Mouse (Mus musculus) limb, embryonic 10.5 days (tissue): ENCODE data around the gene Tlcd1. TPM values are rescaled to one million over a fixed set of nuclear protein-coding genes. Genes with fewer than 3 reads are reported as not detected.

Source experiments
- DNase-seq: peaks from one replicate; pipeline ENCODE4 v3.0.0-alpha.2; 2017; ENCODE audit warnings: low spot score
- H3K27ac ChIP-seq: fragments of 300-500 bp; sonication (generic); 2 replicates; pipeline ENCODE4 v1.5.1; 2016; ENCODE audit warnings: mild to moderate bottlenecking
- H3K27me3 ChIP-seq: fragments of 300-500 bp; sonication (generic); 2 replicates; pipeline ENCODE4 v1.6.1; 2016; ENCODE audit warnings: low read depth, mild to moderate bottlenecking; ENCODE audit not compliant: poor library complexity, severe bottlenecking
- H3K36me3 ChIP-seq: fragments of 300-500 bp; sonication (generic); 2 replicates; pipeline ENCODE4 v1.6.1; 2016; ENCODE audit warnings: mild to moderate bottlenecking, moderate library complexity
- H3K4me1 ChIP-seq: fragments of 300-500 bp; sonication (generic); 2 replicates; pipeline ENCODE4 v1.6.1; 2016
- H3K4me3 ChIP-seq: fragments of 300-500 bp; sonication (generic); 2 replicates; pipeline ENCODE4 v1.5.1; 2016; ENCODE audit warnings: mild to moderate bottlenecking, moderate library complexity
- H3K9me3 ChIP-seq: fragments of 300-500 bp; sonication (generic); replicated peaks from 2 replicates; pipeline ENCODE4 v1.6.1; 2016; ENCODE audit warnings: mild to moderate bottlenecking
- WGBS: fragments of 180-500 bp; shearing (Covaris S2); methylation state at CpG from one replicate; pipeline ENCODE4 v1.1.7; 2016; 5-methylcytosine and 5-hydroxymethylcytosine counted together
- polyA plus RNA-seq: library from polyadenylated mRNA; unstranded; fragments of >200 nt; fragmentation: Nextera tagmentation; extraction: Ambion mirVana; gene quantifications from 2 replicates; pipeline ENCODE4 v1.2.1, GENCODE M21; 2016

Gene Tlcd1
- polyA plus RNA-seq, 1 experiment from 2014 or later: 10.0 TPM

DNA sequence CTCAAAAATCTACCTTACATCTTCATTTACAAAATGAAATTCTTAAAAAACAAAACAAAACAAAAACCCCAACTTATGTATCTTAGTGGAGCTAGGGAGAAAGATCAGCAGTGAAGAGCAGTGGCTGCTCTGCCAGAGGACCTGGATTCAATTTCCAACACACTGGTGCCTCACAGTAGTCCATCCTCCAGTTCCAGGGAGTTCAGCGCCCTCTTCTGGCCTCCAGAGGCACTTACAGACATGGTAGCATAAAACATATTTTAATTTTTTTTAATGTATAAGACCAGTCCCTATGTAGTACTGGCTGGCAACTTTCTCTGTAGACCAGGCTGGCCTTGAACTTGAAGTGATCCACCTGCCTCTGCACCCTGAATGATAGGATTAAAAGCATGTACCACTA is 25.4 kb upstream of the Tlcd1 start:
- no peaks in the 10 kb centered on the region for H3K27me3 ChIP-seq
- WGBS: 28% methylated on average over 1 of the region's 1 CpGs
- no peak overlapping the region for H3K4me3 ChIP-seq
- no peaks in the 10 kb centered on the region for H3K9me3 ChIP-seq
- H3K4me1 ChIP-seq: no peaks in the 10 kb centered on the region
- peaks cover 96% of the 10 kb centered on the region for H3K36me3 ChIP-seq
- no peak overlapping the region for H3K27ac ChIP-seq
- DNase-seq: no peak

- Histone ChIP-seq H3K4me1 (no peaks in the 10 kb centered on the region), H3K36me3 (peaks cover 97% of the 10 kb centered on the region), H3K4me3 (no peak overlapping the region), H3K9me3 (no peaks in the 10 kb centered on the region), H3K27ac (no peak overlapping the region), H3K27me3 (no peaks in the 10 kb centered on the region)
- no peak for DNase-seq
- 69% methylated on average over 9 of the region's 9 CpGs for WGBS
Measured at GRCm38 (mm10) chr11:78152299-78153231, 23.9 kb upstream of the Tlcd1 start.

DNA sequence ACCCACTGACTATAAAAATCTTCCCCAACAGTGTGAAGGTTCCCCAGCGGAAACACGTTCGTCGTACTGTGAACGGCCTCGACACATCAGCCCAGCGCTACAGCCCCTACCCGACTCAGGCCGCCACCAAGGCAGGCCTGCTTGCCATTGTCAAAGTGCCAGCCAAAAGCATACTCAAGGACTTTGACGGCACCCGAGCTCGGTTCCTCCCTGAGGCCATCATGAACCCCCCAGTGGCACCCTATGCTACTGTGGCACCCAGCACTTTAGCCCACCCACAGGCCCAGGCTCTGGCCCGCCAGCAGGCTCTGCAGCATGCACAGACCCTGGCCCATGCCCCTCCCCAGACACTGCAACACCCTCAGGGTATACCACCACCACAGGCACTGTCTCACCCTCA is 22.7 kb upstream of the Tlcd1 start:
- 0 out of 2 replicates have a peak, but pooled peaks cover 2% of the 10 kb centered on the region for H3K4me1 ChIP-seq
- H3K36me3 ChIP-seq: peaks cover 98% of the 10 kb centered on the region
- 94% methylated on average over 13 of the region's 13 CpGs for WGBS
- H3K27me3 ChIP-seq: no peaks in the 10 kb centered on the region
- no peak overlapping the region for H3K4me3 ChIP-seq
- H3K9me3 ChIP-seq: no peaks in the 10 kb centered on the region
- DNase-seq: no peak
- 0 out of 2 replicates have a peak overlapping the region, but pooled peaks have one; percentile 17 for H3K27ac ChIP-seq

- H3K4me3 ChIP-seq: no peak overlapping the region
- H3K27me3 ChIP-seq: no peaks in the 10 kb centered on the region
- H3K9me3 ChIP-seq: no peaks in the 10 kb centered on the region
- 88% methylated on average over 5 of the region's 5 CpGs for WGBS
- H3K27ac ChIP-seq: no peak overlapping the region
- DNase-seq: no peak
- H3K36me3 ChIP-seq: peaks cover 99% of the 10 kb centered on the region
- H3K4me1 ChIP-seq: 0 out of 2 replicates have a peak, but pooled peaks cover 8% of the 10 kb centered on the region
Measured at GRCm38 (mm10) chr11:78155674-78156073, 20.8 kb upstream of the Tlcd1 start.

DNA sequence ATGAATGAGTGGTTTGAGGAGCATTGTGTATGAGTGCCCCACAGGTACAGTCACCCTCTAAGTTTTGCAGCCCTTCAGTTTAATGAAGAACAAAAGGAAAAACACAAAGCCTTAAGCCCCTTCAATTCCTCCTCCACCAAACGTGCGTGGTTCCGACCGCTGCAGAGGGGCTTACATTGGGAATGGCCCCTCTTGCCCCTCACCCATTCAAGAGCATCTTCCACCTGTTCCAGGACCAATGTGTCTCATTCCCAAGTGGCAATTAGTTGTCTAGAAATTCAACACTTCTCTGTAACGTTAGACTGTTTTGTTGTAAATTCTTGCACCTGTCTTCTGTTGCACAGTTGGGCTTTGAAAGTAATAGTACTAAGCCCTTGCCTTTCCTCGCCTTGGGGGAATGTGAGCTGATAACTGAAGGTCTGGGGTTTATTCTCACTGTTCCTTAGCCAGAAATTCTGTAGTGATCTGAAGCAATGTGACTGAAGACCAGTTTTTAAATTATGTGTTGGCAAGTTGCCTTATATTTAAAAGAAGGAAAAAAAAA is 20.3 kb upstream of the Tlcd1 start:
- Histone ChIP-seq H3K4me1 (peaks cover 11% of the 10 kb centered on the region), H3K4me3 (no peak overlapping the region), H3K27ac (no peak overlapping the region), H3K27me3 (no peaks in the 10 kb centered on the region), H3K9me3 (no peaks in the 10 kb centered on the region), H3K36me3 (peaks cover 99% of the 10 kb centered on the region)
- 82% methylated on average over 6 of the region's 6 CpGs for WGBS
- DNase-seq: no peak

DNA sequence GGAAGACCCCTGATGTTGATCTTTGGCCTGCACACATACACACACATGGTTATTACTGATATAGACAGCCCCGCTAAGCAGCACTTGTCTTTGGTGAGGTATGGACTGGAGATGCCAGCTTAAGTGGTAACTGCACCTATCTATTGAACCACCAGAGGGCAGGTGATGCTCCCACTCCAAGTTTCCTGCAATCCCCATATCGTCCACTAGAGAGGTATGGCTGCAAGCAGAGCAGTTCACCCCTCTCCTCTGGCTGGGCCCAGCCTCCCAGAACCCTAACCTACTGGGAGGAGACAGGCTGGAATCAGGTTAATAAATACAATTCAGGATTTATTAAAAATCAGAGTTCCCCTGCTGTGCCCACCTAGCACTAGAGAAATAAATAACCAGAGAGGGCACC is 17.4 kb upstream of the Tlcd1 start:
- Histone ChIP-seq H3K9me3 (no peaks in the 10 kb centered on the region), H3K27ac (no peak overlapping the region), H3K36me3 (peaks cover 100% of the 10 kb centered on the region), H3K4me3 (peak overlapping the region; percentile 0; the same call in 1 of the 2 replicates), H3K27me3 (no peaks in the 10 kb centered on the region), H3K4me1 (peaks cover 35% of the 10 kb centered on the region)
- peak; percentile 73 for DNase-seq
- WGBS: 40% methylated on average over 2 of the region's 2 CpGs

- Histone ChIP-seq H3K36me3 (peaks cover 98% of the 10 kb centered on the region), H3K4me3 (peak overlapping the region; percentile 0; the same call in 1 of the 2 replicates), H3K27ac (no peak overlapping the region), H3K9me3 (no peaks in the 10 kb centered on the region), H3K4me1 (peaks cover 35% of the 10 kb centered on the region), H3K27me3 (no peaks in the 10 kb centered on the region)
- no peak for DNase-seq
- 82% methylated on average over 7 of the region's 7 CpGs for WGBS
Measured at GRCm38 (mm10) chr11:78159557-78159956, 17.0 kb upstream of the Tlcd1 start.

GRCm38 (mm10) chr11:78160171-78160570 is 16.3 kb upstream of the Tlcd1 start:
- DNase-seq: no peak
- H3K9me3 ChIP-seq: no peaks in the 10 kb centered on the region
- H3K27ac ChIP-seq: no peak overlapping the region
- no peaks in the 10 kb centered on the region for H3K27me3 ChIP-seq
- 91% methylated on average over 18 of the region's 18 CpGs for WGBS
- H3K4me3 ChIP-seq: no peak overlapping the region
- peaks cover 35% of the 10 kb centered on the region for H3K4me1 ChIP-seq
- peaks cover 92% of the 10 kb centered on the region for H3K36me3 ChIP-seq

DNA sequence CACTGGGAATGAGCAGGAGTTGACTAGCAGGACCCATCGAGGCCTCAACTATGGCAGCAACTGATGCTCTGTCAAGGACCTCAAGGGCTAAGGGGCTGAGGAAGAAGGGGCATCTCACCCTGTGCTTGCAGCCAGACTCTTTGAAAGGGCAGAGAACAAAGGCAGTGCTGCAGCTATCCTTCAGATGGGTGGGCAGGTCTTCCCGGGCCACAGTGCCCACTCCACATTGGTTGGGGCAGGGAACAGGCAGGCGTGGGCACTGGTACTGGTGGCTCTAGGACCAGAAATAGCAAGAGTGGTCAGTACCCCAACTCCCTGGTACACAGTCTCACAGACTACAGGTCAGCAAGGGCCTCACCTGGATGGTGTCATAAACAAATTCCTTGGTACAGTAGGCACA is 15.8 kb upstream of the Tlcd1 start:
- WGBS: 90% methylated on average over 3 of the region's 3 CpGs
- no peak overlapping the region for H3K27ac ChIP-seq
- no peak overlapping the region for H3K4me3 ChIP-seq
- no peaks in the 10 kb centered on the region for H3K9me3 ChIP-seq
- H3K27me3 ChIP-seq: no peaks in the 10 kb centered on the region
- DNase-seq: no peak
- H3K36me3 ChIP-seq: peaks cover 87% of the 10 kb centered on the region
- H3K4me1 ChIP-seq: peaks cover 38% of the 10 kb centered on the region

DNA sequence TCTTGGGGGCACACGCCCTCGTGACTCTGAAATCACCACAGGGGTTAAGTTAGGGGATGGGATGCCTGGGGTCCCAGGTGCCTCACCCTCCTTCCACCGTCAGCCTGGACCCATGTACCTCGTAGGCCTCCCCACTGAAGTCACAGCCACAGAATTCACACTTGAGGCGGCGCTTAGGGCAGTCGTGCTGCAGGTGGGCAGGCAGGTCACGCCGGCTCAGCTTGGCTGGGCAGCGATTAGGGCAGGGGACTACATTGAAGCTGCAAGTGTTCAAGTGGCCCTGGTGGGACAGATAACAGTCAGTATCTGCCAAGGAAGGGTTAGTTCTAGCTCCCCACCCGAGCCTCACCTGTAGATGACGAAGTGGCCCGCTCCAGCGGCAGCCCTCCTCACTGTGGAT is 15.3 kb upstream of the Tlcd1 start:
- Histone ChIP-seq H3K4me1 (peaks cover 43% of the 10 kb centered on the region), H3K9me3 (no peaks in the 10 kb centered on the region), H3K4me3 (no peak overlapping the region), H3K27ac (no peak overlapping the region), H3K36me3 (peaks cover 82% of the 10 kb centered on the region), H3K27me3 (no peaks in the 10 kb centered on the region)
- no peak for DNase-seq
- 95% methylated on average over 14 of the region's 14 CpGs for WGBS

- Histone ChIP-seq H3K36me3 (peaks cover 74% of the 10 kb centered on the region), H3K4me1 (peaks cover 51% of the 10 kb centered on the region), H3K27me3 (no peaks in the 10 kb centered on the region), H3K4me3 (peak overlapping the region; percentile 98), H3K27ac (peak overlapping the region; percentile 99; the same call in 1 of the 2 replicates), H3K9me3 (no peaks in the 10 kb centered on the region)
- DNase-seq: no peak
- whole genome bisulfite sequencing: 77% methylated on average over 4 of the region's 4 CpGs
Measured at GRCm38 (mm10) chr11:78161968-78162367, 14.5 kb upstream of the Tlcd1 start.

GRCm38 (mm10) chr11:78162504-78162903 is 14.0 kb upstream of the Tlcd1 start:
- DNase-seq: no peak
- Histone ChIP-seq H3K4me1 (peaks cover 51% of the 10 kb centered on the region), H3K27ac (peak overlapping the region; percentile 99), H3K36me3 (peaks cover 74% of the 10 kb centered on the region), H3K4me3 (peak overlapping the region; percentile 98), H3K9me3 (no peaks in the 10 kb centered on the region), H3K27me3 (0 out of 2 replicates have a peak, but pooled peaks cover 4% of the 10 kb centered on the region)
- WGBS: 60% methylated on average over 6 of the region's 6 CpGs

- H3K36me3 ChIP-seq: peaks cover 72% of the 10 kb centered on the region
- peak overlapping the region; percentile 99 for H3K27ac ChIP-seq
- WGBS: 66% methylated on average over 2 of the region's 2 CpGs
- H3K9me3 ChIP-seq: no peaks in the 10 kb centered on the region
- 0 out of 2 replicates have a peak, but pooled peaks cover 4% of the 10 kb centered on the region for H3K27me3 ChIP-seq
- DNase-seq: no peak
- H3K4me1 ChIP-seq: peaks cover 49% of the 10 kb centered on the region
- H3K4me3 ChIP-seq: peak overlapping the region; percentile 98
Measured at GRCm38 (mm10) chr11:78163045-78163444, 13.5 kb upstream of the Tlcd1 start.
